Mouse (Mus musculus) brain, embryonic 14.5 days (tissue): ENCODE results near the gene Cracr2a.
A peak's percentile ranks its signal among the peaks of the same experiment; 100 is the strongest.

Experiments used
- CTCF ChIP-seq: fragments of 200-500 bp; IDR thresholded peaks from 2 replicates; pipeline ENCODE4 v1.5.1; 2012; ENCODE audit warnings: inconsistent platforms, mild to moderate bottlenecking, moderate library complexity, borderline replicate concordance; ENCODE audit not compliant: insufficient read depth, insufficient read length; ENCODE audit errors: extremely low read depth
- POLR2A ChIP-seq: fragments of 200-500 bp; IDR thresholded peaks from 2 replicates; pipeline ENCODE4 v1.6.1; 2012; ENCODE audit warnings: mild to moderate bottlenecking, inconsistent platforms, borderline replicate concordance; ENCODE audit not compliant: poor library complexity, insufficient read depth, insufficient read length, severe bottlenecking; ENCODE audit errors: extremely low read depth

GRCm38 (mm10) chr6:127625135-127625534 is 64.0 kb downstream of the Cracr2a start:
- TF ChIP-seq CTCF, result peak; percentile 70; the same call in 1 of the 2 replicates
- TF ChIP-seq POLR2A, result no peak
